Mouse (Mus musculus) embryo, embryonic 11 days (tissue): ENCODE data around the gene Fam71e1.

Experiments used
- DNase-seq: peaks from one replicate; pipeline ENCODE4 v3.0.0-alpha.2; 2015

Fam71e1 gene

DNA sequence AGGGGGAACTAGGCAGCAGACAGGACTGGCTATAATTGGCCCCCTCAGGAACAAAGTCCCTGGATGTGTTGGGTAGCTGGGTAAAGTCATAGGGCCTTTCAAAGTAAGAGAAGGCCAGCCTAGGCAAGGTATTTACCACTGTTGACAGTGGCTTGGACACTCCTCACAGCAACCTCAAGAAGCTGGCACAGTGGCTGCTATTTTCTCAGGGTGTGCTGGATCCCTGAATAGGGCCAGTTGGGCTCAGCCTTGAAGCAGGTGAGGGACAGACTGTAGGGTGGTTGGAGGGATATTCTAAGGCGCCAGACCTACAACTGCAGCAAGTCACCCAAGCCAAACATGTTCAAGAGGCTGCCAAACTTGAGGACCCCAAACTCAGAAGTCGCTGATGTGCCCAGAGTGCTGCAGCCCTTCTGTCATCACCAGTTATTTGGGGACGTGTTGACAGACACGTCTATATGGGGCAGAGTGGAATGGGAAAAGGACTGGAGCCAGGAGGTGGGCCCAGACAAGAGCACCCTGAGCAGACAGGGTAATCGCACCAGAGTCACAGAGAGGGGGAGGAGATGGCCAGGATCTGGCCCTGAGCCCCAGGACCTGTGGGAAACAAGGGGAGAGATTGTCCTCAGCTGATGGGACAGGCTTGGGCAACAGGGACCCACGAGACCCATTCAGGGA is 24.4 kb upstream of the Fam71e1 start:
- DNase-seq = no peak

- no peak for DNase-seq
These were observed 23.9 kb upstream of the Fam71e1 start for GRCm38 (mm10) chr7:44472558-44472885.

DNA sequence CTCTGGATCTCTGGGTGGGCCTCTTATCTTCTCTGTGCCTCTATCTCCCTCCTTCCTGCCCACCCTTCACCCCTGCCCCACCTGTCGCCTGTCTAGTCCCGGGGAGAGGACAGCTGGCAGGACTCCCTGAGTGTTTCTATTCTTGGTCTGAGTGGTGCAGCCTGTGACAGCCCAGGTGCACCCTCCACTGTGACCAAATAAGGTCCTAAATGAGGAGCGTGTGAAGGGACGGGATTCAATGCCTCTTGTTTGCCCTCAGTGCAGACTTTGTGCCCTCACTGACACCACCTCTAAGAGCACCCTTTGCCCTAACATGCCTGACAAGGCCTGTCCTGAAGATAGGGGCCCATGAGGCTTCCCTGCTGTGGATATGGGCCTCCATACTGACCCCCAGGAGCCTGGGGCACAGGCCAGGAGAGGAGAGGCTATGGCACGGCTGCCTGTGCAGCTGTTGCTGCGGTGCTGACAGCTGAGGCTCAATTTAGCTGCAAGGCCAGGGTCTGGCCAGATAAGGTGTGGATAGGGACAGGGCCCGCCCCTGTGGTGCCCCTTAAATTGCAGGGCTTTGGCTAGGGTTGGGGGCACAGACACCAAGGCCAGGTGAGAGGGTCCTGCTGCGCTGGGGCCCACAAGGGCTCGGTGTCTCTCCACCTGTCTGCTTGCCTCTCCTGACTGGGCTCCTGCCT is 23.3 kb upstream of the Fam71e1 start:
- DNase-seq = no peak

DNA sequence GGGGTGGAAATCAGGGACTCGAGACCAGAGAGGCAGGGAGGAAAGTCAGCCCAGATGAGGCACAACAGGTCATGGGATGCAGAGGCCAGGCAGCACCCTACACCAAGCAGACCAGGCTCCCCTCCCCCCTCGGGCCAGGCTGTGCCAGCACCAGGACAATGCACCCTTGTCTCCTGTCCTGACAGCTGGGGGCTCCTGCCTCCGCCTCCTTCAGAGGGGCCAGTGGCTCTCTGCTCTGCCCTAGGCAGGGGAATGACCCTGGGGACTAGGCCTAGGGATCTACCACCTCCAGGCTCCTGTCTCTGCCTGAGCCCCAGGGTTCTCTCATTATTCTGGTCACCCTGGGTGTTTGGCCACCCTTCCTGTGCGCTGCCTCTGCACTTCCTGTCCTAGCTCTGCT is 22.0 kb upstream of the Fam71e1 start:
- DNase-seq = peak; percentile 60

GRCm38 (mm10) chr7:44475046-44475614 is 21.3 kb upstream of the Fam71e1 start:
- no peak for DNase-seq

GRCm38 (mm10) chr7:44482836-44483435 is 13.4 kb upstream of the Fam71e1 start:
- no peak for DNase-seq

DNA sequence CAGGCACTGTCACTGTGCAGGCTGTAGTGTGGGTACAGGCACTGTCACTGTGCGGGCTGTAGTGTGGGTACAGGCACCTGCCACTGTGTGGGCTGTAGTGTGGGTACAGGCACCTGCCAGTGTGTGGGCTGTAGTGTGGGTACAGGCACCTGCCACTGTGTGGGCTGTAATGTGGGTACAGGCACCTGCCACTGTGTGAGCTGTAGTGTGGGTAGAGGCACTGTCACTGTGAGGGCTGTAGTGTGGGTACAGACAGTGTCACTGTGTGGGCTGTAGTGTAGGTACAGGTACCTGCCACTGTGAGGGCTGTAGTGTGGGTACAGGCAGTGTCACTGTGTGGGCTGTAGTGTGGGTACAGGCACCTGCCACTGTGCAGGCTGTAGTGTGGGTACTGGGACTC is 12.3 kb upstream of the Fam71e1 start:
- no peak for DNase-seq

GRCm38 (mm10) chr7:44484841-44485571 is 11.4 kb upstream of the Fam71e1 start:
- peak; percentile 84 for DNase-seq

DNA sequence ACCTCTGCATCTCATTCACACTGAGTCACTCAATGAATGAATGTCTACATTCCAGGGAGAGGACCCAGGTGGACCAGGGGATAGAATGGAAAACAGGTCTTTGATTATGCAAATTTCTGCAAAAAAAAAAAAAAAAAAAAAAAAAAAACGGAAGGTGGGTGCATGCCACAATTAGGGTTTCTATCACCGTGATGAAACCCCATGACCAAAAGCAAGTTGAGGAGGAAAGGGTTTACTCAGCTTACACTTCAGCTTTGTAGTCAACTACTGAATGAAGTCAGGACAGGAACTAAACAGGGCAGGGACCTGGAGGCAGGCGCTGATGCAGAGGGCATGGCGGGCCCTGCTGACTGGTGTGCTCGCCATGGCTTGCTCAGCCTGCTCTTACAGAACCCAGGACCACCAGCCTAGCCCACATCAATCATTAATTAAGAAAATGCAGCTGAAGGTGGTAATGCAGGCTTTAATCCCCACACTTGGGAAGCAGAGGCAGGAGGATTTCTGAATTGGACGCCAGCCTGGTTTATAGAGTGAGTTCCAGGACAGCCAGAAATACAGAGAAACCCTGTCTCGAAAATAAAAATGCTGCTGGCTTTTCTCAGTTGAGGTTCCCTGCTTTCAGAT is 10.7 kb upstream of the Fam71e1 start:
- no peak for DNase-seq

DNA sequence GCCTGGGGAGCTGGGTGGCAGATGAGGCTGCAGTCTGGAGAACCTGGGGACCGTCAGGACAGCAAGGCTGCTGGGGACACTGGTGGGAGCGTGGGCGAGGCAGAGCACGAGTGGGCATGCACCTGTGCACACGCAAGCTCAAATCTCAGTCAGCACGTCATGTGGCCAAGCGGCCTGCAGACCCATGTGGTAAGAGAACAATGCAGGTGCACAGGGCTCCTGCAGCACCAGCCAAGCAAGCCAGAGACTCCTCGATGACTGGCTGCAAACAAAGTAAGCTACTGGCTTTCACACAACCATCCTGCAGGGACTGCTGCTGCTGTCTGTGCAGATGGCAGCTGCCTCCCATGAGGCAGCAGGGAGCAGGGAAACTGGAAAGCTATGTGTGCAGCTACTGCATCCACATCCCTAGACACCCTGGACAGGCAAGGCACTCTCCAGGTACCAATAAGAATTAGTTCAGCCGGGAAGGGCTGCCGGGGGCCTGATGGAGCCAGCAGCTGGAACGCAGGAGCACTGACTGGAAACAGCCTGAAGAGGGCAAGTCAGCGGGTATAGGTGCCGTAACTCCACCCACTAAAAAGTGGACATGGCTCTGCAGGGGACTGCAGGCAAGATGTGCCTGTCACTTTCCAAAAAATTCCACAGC is 9.3 kb upstream of the Fam71e1 start:
- no peak for DNase-seq

DNA sequence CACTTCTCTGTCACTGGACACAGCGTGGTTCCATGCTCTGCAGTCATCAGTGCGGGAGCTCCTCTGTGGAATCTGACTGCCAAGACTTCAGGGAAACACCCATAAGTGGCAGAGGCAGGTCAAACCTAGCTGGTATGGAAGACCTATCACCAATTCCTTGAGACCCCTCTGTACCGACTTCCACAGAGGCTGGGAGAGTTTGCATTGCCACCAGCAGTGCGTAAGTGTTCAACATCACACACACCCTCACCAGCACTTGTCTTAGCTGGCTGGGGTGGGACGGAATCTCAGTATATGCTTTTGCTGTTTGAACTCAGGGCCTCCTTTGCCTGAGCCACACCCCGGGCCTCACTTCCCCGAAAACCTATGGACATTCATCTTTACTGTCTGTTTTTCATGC is 8.4 kb upstream of the Fam71e1 start:
- no peak for DNase-seq

- no peak for DNase-seq
These were observed 7.8 kb upstream of the Fam71e1 start for GRCm38 (mm10) chr7:44488545-44488944.

GRCm38 (mm10) chr7:44490281-44490680 is 6.1 kb upstream of the Fam71e1 start:
- DNase-seq = no peak

DNA sequence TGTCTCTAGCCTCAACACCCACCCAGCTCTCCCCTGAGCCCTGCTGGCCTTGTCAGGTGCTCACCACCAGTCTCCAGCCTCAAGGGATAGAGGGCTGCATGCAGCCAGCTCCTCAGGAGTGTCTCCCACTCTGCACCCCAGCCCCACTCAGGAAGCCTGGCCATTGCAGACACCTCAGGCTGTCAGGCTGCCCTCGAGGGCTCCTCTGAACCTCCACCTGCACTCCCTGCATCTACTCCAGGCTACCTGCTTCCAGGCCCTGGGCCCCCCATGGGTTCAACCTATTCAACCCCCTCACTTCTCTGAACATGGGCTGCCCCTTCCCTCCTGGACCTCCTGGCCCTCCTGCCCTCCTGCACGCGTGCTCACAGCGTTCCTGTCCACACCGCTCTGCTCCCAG is 5.0 kb upstream of the Fam71e1 start:
- DNase-seq = no peak

GRCm38 (mm10) chr7:44492166-44492826 is 4.1 kb upstream of the Fam71e1 start:
- no peak for DNase-seq

DNA sequence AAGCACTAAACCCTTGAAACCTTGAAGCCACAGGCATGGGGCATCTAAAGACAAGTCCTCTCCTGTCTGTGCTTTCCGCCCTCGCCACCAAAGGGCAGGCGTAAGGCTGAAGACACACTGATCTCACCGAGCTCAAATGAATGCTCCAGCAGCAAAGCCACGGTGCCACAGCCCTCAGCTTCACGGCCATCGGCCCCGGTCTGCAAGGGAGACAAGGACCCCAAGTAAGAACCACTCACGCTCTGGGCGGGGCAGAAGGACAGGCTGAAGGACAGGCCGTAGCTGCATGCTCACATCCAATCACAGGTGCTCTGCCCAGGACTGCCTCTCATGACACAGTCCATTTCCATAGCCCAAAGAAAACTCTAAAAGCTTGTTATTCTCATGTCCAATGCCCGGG is 1.7 kb upstream of the Fam71e1 start:
- DNase-seq = no peak

DNA sequence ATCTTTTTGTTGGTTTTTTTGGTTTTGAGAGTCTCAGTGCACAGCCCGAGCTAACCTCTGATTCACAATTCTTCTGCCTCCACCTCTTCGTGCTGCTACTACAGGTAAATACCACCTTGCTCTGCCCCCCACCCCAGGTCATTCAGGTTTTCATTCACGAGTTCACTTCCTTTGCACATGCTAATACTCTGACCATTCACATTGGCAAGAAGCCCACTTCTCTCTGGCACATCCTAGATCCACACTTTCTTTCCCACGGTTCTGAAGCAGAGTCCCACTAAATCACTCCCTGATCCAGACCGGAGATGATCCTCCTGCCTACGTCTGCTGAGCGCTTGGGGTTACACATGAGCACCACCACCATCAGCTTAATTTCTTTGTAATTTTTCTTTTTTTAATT is 1.3 kb upstream of the Fam71e1 start:
- DNase-seq = no peak

DNA sequence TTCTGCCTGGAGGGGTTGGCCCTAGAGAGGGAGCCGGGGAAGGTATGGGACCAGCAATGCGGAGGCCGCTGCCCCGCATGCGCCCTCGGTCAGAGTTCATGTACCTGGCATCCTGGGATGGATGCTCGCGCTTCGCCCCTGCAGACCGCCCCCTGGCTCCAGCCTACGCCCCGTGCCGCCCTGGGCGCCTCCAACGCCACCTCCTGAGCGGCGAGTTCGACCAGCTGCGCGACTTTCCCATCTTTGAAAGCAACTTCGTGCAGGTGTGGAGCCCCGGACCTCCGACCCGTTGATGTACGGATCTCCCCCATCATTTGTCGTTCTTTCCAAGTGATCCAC is 359 bp downstream of the Fam71e1 start:
- DNase-seq = no peak

GRCm38 (mm10) chr7:44497361-44498055 is 1.1 kb downstream of the Fam71e1 start:
- DNase-seq = no peak

DNA sequence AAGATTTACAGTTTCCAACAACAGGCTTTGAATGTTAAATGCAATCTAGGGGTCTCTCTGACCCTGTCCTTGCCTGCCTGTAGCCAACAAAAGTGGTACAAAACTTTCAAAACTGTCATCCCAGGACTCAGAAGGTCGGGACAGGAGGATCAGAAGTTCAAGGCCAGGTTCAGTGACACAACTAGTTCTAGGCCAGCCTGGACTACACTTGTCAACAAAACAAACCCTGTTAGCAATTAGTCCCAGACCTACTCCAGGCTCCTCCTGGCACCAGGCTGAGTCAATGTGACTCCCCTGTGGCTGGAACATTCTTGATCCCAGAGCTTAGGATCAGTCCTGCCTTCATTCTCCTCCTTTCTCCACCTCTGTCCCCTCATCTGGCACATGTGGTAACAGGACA is 2.5 kb downstream of the Fam71e1 start:
- DNase-seq = no peak

- no peak for DNase-seq
These were observed 3.7 kb downstream of the Fam71e1 start for GRCm38 (mm10) chr7:44500046-44500445.
